Mouse (Mus musculus): ENCODE results near the gene Hist1h2br. TPM values are rescaled to one million over a fixed set of nuclear protein-coding genes. Genes with fewer than 3 reads are reported as not detected.
"Not testable (repeated sequence)": the region's sequence is repeated elsewhere in the genome, so short reads cannot be mapped to it uniquely, and the experiment has no call there.

Hist1h2br gene
- 10 to 100 TPM; 28.3 to 30.7 TPM for total RNA-seq (2021)
- long read RNA-seq, experiment 1, result 0 reads
- long read RNA-seq, experiment 2, result 0 reads

- DNase-seq, result not testable (repeated sequence)
Observed at GRCm38 (mm10) chr13:21833461-21833860, at the start of gene Hist1h2br, which contains the start of gene Hist1h2ap. Gene Hist1h2br (plus strand): TSS chr13:21833743. Gene Hist1h2ap (minus strand): TSS chr13:21833507.

GRCm38 (mm10) chr13:21784311-21784710 is 49.2 kb upstream of the Hist1h2br start:
- DNase-seq, result no peak

GRCm38 (mm10) chr13:21786189-21786898 is 47.2 kb upstream of the Hist1h2br start:
- DNase-seq, result no peak

GRCm38 (mm10) chr13:21786899-21787629 is 46.5 kb upstream of the Hist1h2br start, which contains the start of the genes Hist1h2an and Hist1h2bp:
Gene Hist1h2an (minus strand): TSS chr13:21787218.
Gene Hist1h2bp (plus strand): TSS chr13:21787461.
- DNase-seq, result peak; percentile 92 to 93

GRCm38 (mm10) chr13:21787760-21788593 is 45.6 kb upstream of the Hist1h2br start:
- DNase-seq, result no peak

GRCm38 (mm10) chr13:21789925-21790324 is 43.6 kb upstream of the Hist1h2br start:
- DNase-seq, result no peak

GRCm38 (mm10) chr13:21790601-21791283 is 42.8 kb upstream of the Hist1h2br start:
- DNase-seq, result no peak

GRCm38 (mm10) chr13:21795584-21795983 is 38.0 kb upstream of the Hist1h2br start:
- DNase-seq, result no peak

GRCm38 (mm10) chr13:21797163-21797562 is 36.4 kb upstream of the Hist1h2br start:
- DNase-seq, result not testable (repeated sequence)

- not testable (repeated sequence) for DNase-seq
Observed at GRCm38 (mm10) chr13:21803058-21803457, 30.5 kb upstream of the Hist1h2br start.

- DNase-seq, result not testable (repeated sequence)
Observed at GRCm38 (mm10) chr13:21810073-21810472, 23.5 kb upstream of the Hist1h2br start, which contains the start of the genes Hist1h2bq and Hist1h2ao. Gene Hist1h2bq (minus strand): TSS chr13:21810197. Gene Hist1h2ao (plus strand): TSS chr13:21810465.

- not testable (repeated sequence) for DNase-seq
Observed at GRCm38 (mm10) chr13:21811074-21811473, 22.5 kb upstream of the Hist1h2br start.

GRCm38 (mm10) chr13:21811539-21811938 is 22.0 kb upstream of the Hist1h2br start, which contains the start of gene Hist1h4m:
Gene Hist1h4m (plus strand): TSS chr13:21811746.
- DNase-seq, result peak; percentile 61 to 68

GRCm38 (mm10) chr13:21812092-21812491 is 21.5 kb upstream of the Hist1h2br start:
- not testable (repeated sequence) for DNase-seq

GRCm38 (mm10) chr13:21820082-21820890 is 13.3 kb upstream of the Hist1h2br start:
- DNase-seq, result not testable (repeated sequence)

- DNase-seq, result no peak
Observed at GRCm38 (mm10) chr13:21828511-21828910, 5.0 kb upstream of the Hist1h2br start.

- no peak for DNase-seq
Observed at GRCm38 (mm10) chr13:21830344-21830743, 3.2 kb upstream of the Hist1h2br start.

- DNase-seq, result peak; percentile 45 to 47
Observed at GRCm38 (mm10) chr13:21831418-21832394, 1.8 kb upstream of the Hist1h2br start, which contains the start of gene Hist1h4n. Gene Hist1h4n (minus strand): TSS chr13:21832196.

GRCm38 (mm10) chr13:21840508-21840907 is 7.0 kb downstream of the Hist1h2br start:
- DNase-seq, result not testable (repeated sequence)

Data from heart, adult 18-20 months (tissue).